Mouse (Mus musculus) spleen, postnatal 10 days (tissue): Measurements from ENCODE around the gene Ypel4.
A peak's percentile ranks its signal among the peaks of the same experiment; 100 is the strongest.
"Not testable (repeated sequence)": the region's sequence is repeated elsewhere in the genome, so short reads cannot be mapped to it uniquely, and the experiment has no call there.

Experiments
- DNase-seq, 2 experiments: peaks; one replicate each; pipeline ENCODE4 v3.0.0; 2021 to 2022; ENCODE audit warnings: low spot score in 2 of 2

Gene Ypel4

GRCm38 (mm10) chr2:84727172-84727858 is 6.5 kb upstream of the Ypel4 start, which contains the start of gene Clp1:
Clp1 (minus strand) TSS chr2:84727350.
- DNase-seq = peak; percentile 92 to 98

- DNase-seq = not testable (repeated sequence)
Observed at GRCm38 (mm10) chr2:84728191-84728590, 5.7 kb upstream of the Ypel4 start.

GRCm38 (mm10) chr2:84731206-84731605 is 2.7 kb upstream of the Ypel4 start:
- no peak for DNase-seq

GRCm38 (mm10) chr2:84732394-84732793 is 1.5 kb upstream of the Ypel4 start:
- DNase-seq = no peak

GRCm38 (mm10) chr2:84734351-84734864 is 550 bp downstream of the Ypel4 start:
- DNase-seq = peak; percentile 53 to 69

GRCm38 (mm10) chr2:84734919-84735318 is 1.1 kb downstream of the Ypel4 start:
- peak in 1 of 2 experiments; percentile 39 for DNase-seq

- peak; percentile 79 to 83 for DNase-seq
Observed at GRCm38 (mm10) chr2:84735346-84735920, 1.6 kb downstream of the Ypel4 start.

- peak; percentile 51 to 63 for DNase-seq
Observed at GRCm38 (mm10) chr2:84736312-84737161, 2.7 kb downstream of the Ypel4 start.

- DNase-seq = peak; percentile 39 to 47
Observed at GRCm38 (mm10) chr2:84737451-84737925, 3.6 kb downstream of the Ypel4 start.

GRCm38 (mm10) chr2:84738271-84738911 is 4.5 kb downstream of the Ypel4 start:
- peak; percentile 45 for DNase-seq

- peak in 1 of 2 experiments; percentile 44 for DNase-seq
Observed at GRCm38 (mm10) chr2:84740608-84741333, 6.9 kb downstream of the Ypel4 start.

- DNase-seq = no peak
Observed at GRCm38 (mm10) chr2:84741841-84742450, 8.1 kb downstream of the Ypel4 start.

GRCm38 (mm10) chr2:84742451-84743283 is 8.8 kb downstream of the Ypel4 start:
- peak; percentile 33 to 53 for DNase-seq

GRCm38 (mm10) chr2:84743561-84743960 is 9.7 kb downstream of the Ypel4 start, which contains the start of gene Gm19426:
Gm19426 (minus strand) TSS chr2:84743655.
- DNase-seq = peak; percentile 43 to 47

- DNase-seq = no peak
Observed at GRCm38 (mm10) chr2:84744126-84744525, 10.3 kb downstream of the Ypel4 start.

- DNase-seq = no peak
Observed at GRCm38 (mm10) chr2:84750115-84750514, 16.3 kb downstream of the Ypel4 start.

- no peak for DNase-seq
Observed at GRCm38 (mm10) chr2:84756245-84756644, 22.4 kb downstream of the Ypel4 start.

GRCm38 (mm10) chr2:84757026-84757682 is 23.3 kb downstream of the Ypel4 start:
- no peak for DNase-seq
